Mouse (Mus musculus): ENCODE measurements around the gene Lrig2. TPM values are rescaled to one million over a fixed set of nuclear protein-coding genes. Genes with fewer than 3 reads are reported as not detected.

The Lrig2 gene
- polyA plus RNA-seq, 1 experiment from 2014 or later: 36.8 TPM

- H3K9ac ChIP-seq: no peak overlapping the region
- ATAC-seq (replicated peaks): no peak
- no peaks in the 10 kb centered on the region for H3K36me3 ChIP-seq (replicated peaks)
- H3K27ac ChIP-seq: no peak overlapping the region
- no peaks in the 10 kb centered on the region for H3K9me3 ChIP-seq
- no peaks in the 10 kb centered on the region for H3K27me3 ChIP-seq (replicated peaks)
- no peak overlapping the region for H3K4me2 ChIP-seq
- H3K4me1 ChIP-seq: peaks cover 8% of the 10 kb centered on the region
- H3K4me3 ChIP-seq: no peak overlapping the region
- WGBS: 90% methylated on average over 2 of the region's 2 CpGs
Measured at GRCm38 (mm10) chr3:104350253-104350945, 161.3 kb downstream of the Lrig2 start.

DNA sequence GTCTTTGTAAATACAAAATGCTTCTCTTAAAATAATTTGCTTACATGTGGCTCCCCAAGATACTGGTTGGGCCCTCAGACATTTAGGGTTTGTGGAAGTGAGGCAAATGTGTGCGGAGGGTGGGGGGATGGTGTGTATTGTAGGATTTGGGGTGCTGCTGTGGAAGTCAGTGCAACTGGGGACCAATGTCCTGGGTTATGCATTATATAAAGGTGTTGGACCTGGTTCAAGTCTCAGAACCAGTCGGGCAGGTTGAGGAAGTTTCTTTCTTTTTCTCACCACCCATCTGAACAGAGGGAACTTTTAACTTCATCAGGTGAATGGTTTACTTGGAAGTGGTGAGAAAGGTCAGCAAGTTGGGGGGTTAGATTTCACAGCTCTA, 161.9 kb downstream of the Lrig2 start:
- no peaks in the 10 kb centered on the region for H3K9me3 ChIP-seq
- 78% methylated on average over 2 of the region's 2 CpGs for WGBS
- H3K4me2 ChIP-seq: no peak overlapping the region
- H3K4me1 ChIP-seq: peaks cover 8% of the 10 kb centered on the region
- no peak overlapping the region for H3K9ac ChIP-seq
- peak overlapping the region; percentile 57; the same call in 1 of the 2 replicates for H3K27ac ChIP-seq
- H3K36me3 ChIP-seq (replicated peaks): no peaks in the 10 kb centered on the region
- peak; percentile 35; the same call in 1 of the 2 replicates for ATAC-seq (replicated peaks)
- H3K4me3 ChIP-seq: no peak overlapping the region
- no peaks in the 10 kb centered on the region for H3K27me3 ChIP-seq (replicated peaks)

DNA sequence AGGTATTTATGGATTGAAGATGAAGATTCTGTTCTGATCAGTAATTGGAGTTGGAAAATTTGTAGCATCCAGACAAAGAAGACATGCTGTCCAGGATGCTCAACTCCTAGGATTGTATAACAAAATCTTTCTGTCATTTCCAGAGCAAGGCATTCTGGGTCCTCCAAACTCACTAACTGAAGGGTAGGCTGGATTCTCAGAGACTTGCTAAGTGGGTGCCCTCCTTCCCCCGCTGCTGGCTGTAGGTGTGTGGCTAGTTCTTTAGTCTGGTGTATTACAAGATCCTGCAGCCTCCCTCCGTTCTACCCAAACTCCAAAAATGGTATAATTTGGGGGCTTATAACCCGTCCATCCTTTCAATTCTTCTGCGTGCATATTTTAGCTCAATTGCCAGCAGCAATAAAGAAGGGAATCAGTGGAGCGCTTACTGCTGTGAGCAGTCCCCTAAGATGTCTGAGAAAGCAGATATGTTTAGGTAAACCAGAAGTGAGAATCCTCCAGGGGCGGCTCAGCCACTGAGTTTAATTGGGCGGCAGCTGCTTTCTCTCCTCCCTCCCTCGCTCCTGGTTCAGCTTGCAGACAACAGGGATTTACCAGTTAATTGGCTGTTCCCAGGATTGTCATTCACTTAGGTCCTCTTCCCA, 162.4 kb downstream of the Lrig2 start:
- Histone ChIP-seq H3K4me2 (0 out of 2 replicates have a peak overlapping the region, but pooled peaks have one; percentile 4), H3K27ac (peak overlapping the region; percentile 57; the same call in 1 of the 2 replicates), H3K9me3 (no peaks in the 10 kb centered on the region), H3K36me3 (replicated peaks) (no peaks in the 10 kb centered on the region), H3K4me3 (no peak overlapping the region), H3K27me3 (replicated peaks) (no peaks in the 10 kb centered on the region), H3K9ac (no peak overlapping the region), H3K4me1 (peaks cover 8% of the 10 kb centered on the region)
- peak; percentile 57 for ATAC-seq (replicated peaks)
- 14% methylated on average over 8 of the region's 8 CpGs for WGBS

Other genes starting within 250 kb of the Lrig2 start
- gene Slc16a1, start 126.8 kb upstream of the Lrig2 start, polyA plus RNA-seq (2015; fragmentation: Nextera tagmentation; extraction: Ambion mirVana): 9.0 and 9.7 TPM in 2 replicates

Measured in midbrain, embryonic 15.5 days (tissue).